Mouse (Mus musculus): ENCODE results near the gene Afdn. TPM values are rescaled to one million over a fixed set of nuclear protein-coding genes. Genes with fewer than 3 reads are reported as not detected.

Afdn gene
- polyA plus RNA-seq, 1 experiment from 2014 or later, result 146 TPM

GRCm38 (mm10) chr17:13742941-13743708, 17.2 kb upstream of the Afdn start:
- no peaks in the 10 kb centered on the region for H3K9me3 ChIP-seq (ENCODE audit: control insufficient read depth, low read length)
- no peak overlapping the region for H3K9ac ChIP-seq (replicated peaks; ENCODE audit: low read depth, low read length)
- peaks cover 10% of the 10 kb centered on the region for H3K4me1 ChIP-seq (replicated peaks; ENCODE audit: control insufficient read depth, insufficient read depth, low read length)
- no peaks in the 10 kb centered on the region for H3K36me3 ChIP-seq (ENCODE audit: control insufficient read depth, insufficient read depth)
- no peak overlapping the region for H3K4me2 ChIP-seq (ENCODE audit: low read length)
- WGBS, result 46% methylated on average over 7 of the region's 7 CpGs
- no peak overlapping the region for H3K4me3 ChIP-seq (replicated peaks; ENCODE audit: low read length)
- H3K27ac ChIP-seq (ENCODE audit: low read length), result no peak overlapping the region
- ATAC-seq, result no peak
- H3K27me3 ChIP-seq (replicated peaks; ENCODE audit: control insufficient read depth, insufficient read depth, low read length), result no peaks in the 10 kb centered on the region

- Histone ChIP-seq H3K27ac (ENCODE audit: low read length) (no peak overlapping the region), H3K4me3 (replicated peaks; ENCODE audit: low read length) (no peak overlapping the region), H3K36me3 (ENCODE audit: control insufficient read depth, insufficient read depth) (no peaks in the 10 kb centered on the region), H3K4me1 (replicated peaks; ENCODE audit: control insufficient read depth, insufficient read depth, low read length) (peaks cover 10% of the 10 kb centered on the region), H3K9ac (replicated peaks; ENCODE audit: low read depth, low read length) (no peak overlapping the region; the same call in 1 of the 2 replicates), H3K9me3 (ENCODE audit: control insufficient read depth, low read length) (no peaks in the 10 kb centered on the region), H3K27me3 (replicated peaks; ENCODE audit: control insufficient read depth, insufficient read depth, low read length) (no peaks in the 10 kb centered on the region), H3K4me2 (ENCODE audit: low read length) (no peak overlapping the region)
- 56% methylated on average over 5 of the region's 5 CpGs for WGBS
- no peak for ATAC-seq
Observed at GRCm38 (mm10) chr17:13743709-13744079, 16.6 kb upstream of the Afdn start.

- Histone ChIP-seq H3K4me2 (ENCODE audit: low read length) (no peak overlapping the region), H3K27ac (ENCODE audit: low read length) (no peak overlapping the region), H3K4me1 (replicated peaks; ENCODE audit: control insufficient read depth, insufficient read depth, low read length) (peaks cover 10% of the 10 kb centered on the region), H3K27me3 (replicated peaks; ENCODE audit: control insufficient read depth, insufficient read depth, low read length) (no peaks in the 10 kb centered on the region), H3K9ac (replicated peaks; ENCODE audit: low read depth, low read length) (no peak overlapping the region), H3K4me3 (replicated peaks; ENCODE audit: low read length) (no peak overlapping the region), H3K36me3 (ENCODE audit: control insufficient read depth, insufficient read depth) (no peaks in the 10 kb centered on the region), H3K9me3 (ENCODE audit: control insufficient read depth, low read length) (no peaks in the 10 kb centered on the region)
- peak; percentile 46; the same call in 1 of the 2 replicates for ATAC-seq
- 68% methylated on average over 6 of the region's 6 CpGs for WGBS
Observed at GRCm38 (mm10) chr17:13744219-13744618, 16.1 kb upstream of the Afdn start.

GRCm38 (mm10) chr17:13744824-13745223, 15.5 kb upstream of the Afdn start:
- ATAC-seq, result 0 out of 2 replicates have a peak, but pooled peaks have one; percentile 5
- Histone ChIP-seq H3K4me3 (replicated peaks; ENCODE audit: low read length) (no peak overlapping the region), H3K4me1 (replicated peaks; ENCODE audit: control insufficient read depth, insufficient read depth, low read length) (peaks cover 10% of the 10 kb centered on the region), H3K27ac (ENCODE audit: low read length) (no peak overlapping the region), H3K36me3 (ENCODE audit: control insufficient read depth, insufficient read depth) (no peaks in the 10 kb centered on the region), H3K9ac (replicated peaks; ENCODE audit: low read depth, low read length) (no peak overlapping the region), H3K4me2 (ENCODE audit: low read length) (no peak overlapping the region), H3K9me3 (ENCODE audit: control insufficient read depth, low read length) (no peaks in the 10 kb centered on the region), H3K27me3 (replicated peaks; ENCODE audit: control insufficient read depth, insufficient read depth, low read length) (no peaks in the 10 kb centered on the region)
- WGBS, result 38% methylated on average over 4 of the region's 4 CpGs

- Histone ChIP-seq H3K4me2 (ENCODE audit: low read length) (no peak overlapping the region), H3K9me3 (ENCODE audit: control insufficient read depth, low read length) (no peaks in the 10 kb centered on the region), H3K27ac (ENCODE audit: low read length) (no peak overlapping the region), H3K36me3 (ENCODE audit: control insufficient read depth, insufficient read depth) (no peaks in the 10 kb centered on the region), H3K4me3 (replicated peaks; ENCODE audit: low read length) (no peak overlapping the region), H3K27me3 (replicated peaks; ENCODE audit: control insufficient read depth, insufficient read depth, low read length) (no peaks in the 10 kb centered on the region), H3K9ac (replicated peaks; ENCODE audit: low read depth, low read length) (no peak overlapping the region), H3K4me1 (replicated peaks; ENCODE audit: control insufficient read depth, insufficient read depth, low read length) (peaks cover 10% of the 10 kb centered on the region)
- WGBS, result 43% methylated on average over 2 of the region's 2 CpGs
- peak; percentile 29 for ATAC-seq
Observed at GRCm38 (mm10) chr17:13745373-13745772, 15.0 kb upstream of the Afdn start.

- Histone ChIP-seq H3K9ac (replicated peaks; ENCODE audit: low read depth, low read length) (no peak overlapping the region), H3K27ac (ENCODE audit: low read length) (no peak overlapping the region), H3K27me3 (replicated peaks; ENCODE audit: control insufficient read depth, insufficient read depth, low read length) (no peaks in the 10 kb centered on the region), H3K36me3 (ENCODE audit: control insufficient read depth, insufficient read depth) (no peaks in the 10 kb centered on the region), H3K4me3 (replicated peaks; ENCODE audit: low read length) (no peak overlapping the region), H3K9me3 (ENCODE audit: control insufficient read depth, low read length) (no peaks in the 10 kb centered on the region), H3K4me1 (replicated peaks; ENCODE audit: control insufficient read depth, insufficient read depth, low read length) (peaks cover 10% of the 10 kb centered on the region), H3K4me2 (ENCODE audit: low read length) (no peak overlapping the region)
- no peak for ATAC-seq
- 83% methylated on average over 6 of the region's 6 CpGs for WGBS
Observed at GRCm38 (mm10) chr17:13746330-13746729, 14.0 kb upstream of the Afdn start.

- H3K4me2 ChIP-seq (ENCODE audit: low read length), result no peak overlapping the region
- no peaks in the 10 kb centered on the region for H3K9me3 ChIP-seq (ENCODE audit: control insufficient read depth, low read length)
- no peak overlapping the region for H3K9ac ChIP-seq (replicated peaks; ENCODE audit: low read depth, low read length)
- H3K4me3 ChIP-seq (replicated peaks; ENCODE audit: low read length), result no peak overlapping the region
- H3K36me3 ChIP-seq (ENCODE audit: control insufficient read depth, insufficient read depth), result no peaks in the 10 kb centered on the region
- 89% methylated on average over 9 of the region's 9 CpGs for WGBS
- no peak for ATAC-seq
- H3K27me3 ChIP-seq (replicated peaks; ENCODE audit: control insufficient read depth, insufficient read depth, low read length), result no peaks in the 10 kb centered on the region
- no peak overlapping the region for H3K27ac ChIP-seq (ENCODE audit: low read length)
- peaks cover 10% of the 10 kb centered on the region for H3K4me1 ChIP-seq (replicated peaks; ENCODE audit: control insufficient read depth, insufficient read depth, low read length)
Observed at GRCm38 (mm10) chr17:13747681-13748080, 12.7 kb upstream of the Afdn start.

GRCm38 (mm10) chr17:13749027-13749426, 11.3 kb upstream of the Afdn start:
- Histone ChIP-seq H3K9ac (replicated peaks; ENCODE audit: low read depth, low read length) (no peak overlapping the region), H3K9me3 (ENCODE audit: control insufficient read depth, low read length) (no peaks in the 10 kb centered on the region), H3K4me3 (replicated peaks; ENCODE audit: low read length) (no peak overlapping the region), H3K27ac (ENCODE audit: low read length) (no peak overlapping the region), H3K27me3 (replicated peaks; ENCODE audit: control insufficient read depth, insufficient read depth, low read length) (no peaks in the 10 kb centered on the region), H3K4me1 (replicated peaks; ENCODE audit: control insufficient read depth, insufficient read depth, low read length) (peaks cover 10% of the 10 kb centered on the region), H3K36me3 (ENCODE audit: control insufficient read depth, insufficient read depth) (no peaks in the 10 kb centered on the region), H3K4me2 (ENCODE audit: low read length) (no peak overlapping the region)
- WGBS, result 94% methylated on average over 4 of the region's 4 CpGs
- ATAC-seq, result no peak

- Histone ChIP-seq H3K4me2 (ENCODE audit: low read length) (no peak overlapping the region), H3K4me1 (replicated peaks; ENCODE audit: control insufficient read depth, insufficient read depth, low read length) (peaks cover 11% of the 10 kb centered on the region), H3K27me3 (replicated peaks; ENCODE audit: control insufficient read depth, insufficient read depth, low read length) (no peaks in the 10 kb centered on the region), H3K4me3 (replicated peaks; ENCODE audit: low read length) (no peak overlapping the region), H3K9me3 (ENCODE audit: control insufficient read depth, low read length) (no peaks in the 10 kb centered on the region), H3K36me3 (ENCODE audit: control insufficient read depth, insufficient read depth) (no peaks in the 10 kb centered on the region), H3K27ac (ENCODE audit: low read length) (no peak overlapping the region), H3K9ac (replicated peaks; ENCODE audit: low read depth, low read length) (no peak overlapping the region)
- ATAC-seq, result no peak
- 81% methylated on average over 4 of the region's 4 CpGs for WGBS
Observed at GRCm38 (mm10) chr17:13753918-13754317, 6.4 kb upstream of the Afdn start.
